Mouse (Mus musculus) kidney, adult 18-20 months (tissue): ENCODE results near the gene Ube2r2.

ENCODE experiments used
- DNase-seq: peaks from one replicate; pipeline ENCODE4 v3.0.0; 2021

Ube2r2 gene

GRCm38 (mm10) chr4:41189809-41190208 lies 54.3 kb downstream of the Ube2r2 start:
- no peak for DNase-seq

GRCm38 (mm10) chr4:41192544-41193512 lies 57.3 kb downstream of the Ube2r2 start:
- no peak for DNase-seq

GRCm38 (mm10) chr4:41195328-41195727 lies 59.8 kb downstream of the Ube2r2 start:
- DNase-seq = no peak

GRCm38 (mm10) chr4:41196861-41197610 lies 61.5 kb downstream of the Ube2r2 start:
- DNase-seq = no peak

GRCm38 (mm10) chr4:41202135-41202534 lies 66.6 kb downstream of the Ube2r2 start:
- no peak for DNase-seq

GRCm38 (mm10) chr4:41205751-41206150 lies 70.2 kb downstream of the Ube2r2 start:
- no peak for DNase-seq

- no peak for DNase-seq
Observed at GRCm38 (mm10) chr4:41208050-41208449, 72.5 kb downstream of the Ube2r2 start.

- DNase-seq = no peak
Observed at GRCm38 (mm10) chr4:41225412-41225811, 89.9 kb downstream of the Ube2r2 start.

- peak; percentile 57 for DNase-seq
Observed at GRCm38 (mm10) chr4:41226351-41226750, 90.8 kb downstream of the Ube2r2 start.

GRCm38 (mm10) chr4:41235621-41236020 lies 100.1 kb downstream of the Ube2r2 start:
- no peak for DNase-seq

- DNase-seq = no peak
Observed at GRCm38 (mm10) chr4:41240916-41241315, 105.4 kb downstream of the Ube2r2 start.
